Mouse (Mus musculus) lung, embryonic 16.5 days (tissue): ENCODE results near the gene Shld2. TPM values are rescaled to one million over a fixed set of nuclear protein-coding genes. Genes with fewer than 3 reads are reported as not detected.
A peak's percentile ranks its signal among the peaks of the same experiment; 100 is the strongest.

Source experiments
- ATAC-seq: fragments of 200-750 bp; cut with Nextera tagmentation; 2 replicates; pipeline ENCODE4 v1.8.0; 2017; ENCODE audit warnings: low read depth, mild to moderate bottlenecking, moderate library complexity
- H3K27ac ChIP-seq: fragments of 300-500 bp; sonication (generic); 2 replicates; pipeline ENCODE4 v1.5.1; 2014; ENCODE audit warnings: mild to moderate bottlenecking, control low read depth, low read length
- H3K27me3 ChIP-seq: fragments of 300-500 bp; sonication (generic); 2 replicates; pipeline ENCODE4 v1.6.1; 2014; ENCODE audit warnings: low read depth, low read length, mixed read lengths; ENCODE audit not compliant: control insufficient read depth, insufficient read depth
- H3K36me3 ChIP-seq: fragments of 300-500 bp; sonication (generic); 2 replicates; pipeline ENCODE4 v1.6.1; 2014; ENCODE audit warnings: low read length; ENCODE audit not compliant: control insufficient read depth, insufficient read depth
- H3K4me1 ChIP-seq: fragments of 300-500 bp; sonication (generic); replicated peaks from 2 replicates; pipeline ENCODE4 v1.6.1; 2014; ENCODE audit warnings: low read length, mixed read lengths; ENCODE audit not compliant: control insufficient read depth, insufficient read depth
- H3K4me2 ChIP-seq: fragments of 300-500 bp; sonication (generic); 2 replicates; pipeline ENCODE4 v1.6.1; 2014; ENCODE audit warnings: low read depth, low read length, control low read depth
- H3K4me3 ChIP-seq: fragments of 300-500 bp; sonication (generic); 2 replicates; pipeline ENCODE4 v1.5.1; 2014; ENCODE audit warnings: mild to moderate bottlenecking, low read length, control low read depth
- H3K9ac ChIP-seq: fragments of 300-500 bp; sonication (generic); 2 replicates; pipeline ENCODE4 v1.6.1; 2014; ENCODE audit warnings: low read length, control low read depth
- H3K9me3 ChIP-seq: fragments of 300-500 bp; sonication (generic); 2 replicates; pipeline ENCODE4 v1.6.1; 2016; ENCODE audit warnings: low read length; ENCODE audit not compliant: control insufficient read depth
- WGBS: fragments of 180-500 bp; shearing (Covaris S2); extraction: QIAGEN DNeasy Blood & Tissue Kit; methylation state at CpG from one replicate; pipeline ENCODE4 v1.1.7; 2014; 5-methylcytosine and 5-hydroxymethylcytosine counted together
- polyA plus RNA-seq: library from polyadenylated mRNA; unstranded; fragments of >200 nt; fragmentation: Nextera tagmentation; extraction: Ambion mirVana; gene quantifications from 2 replicates; pipeline ENCODE4 v1.2.1, GENCODE M21; 2015

Shld2 gene
- polyA plus RNA-seq, 1 experiment from 2014 or later: 9.9 TPM

GRCm38 (mm10) chr14:34234630-34235380, 75.5 kb downstream of the Shld2 start:
- no peaks in the 10 kb centered on the region for H3K27me3 ChIP-seq
- H3K9me3 ChIP-seq: no peaks in the 10 kb centered on the region
- no peaks in the 10 kb centered on the region for H3K4me1 ChIP-seq
- peak overlapping the region; percentile 25 for H3K4me3 ChIP-seq
- WGBS: 5% methylated on average over 16 of the region's 16 CpGs
- peak; percentile 98 for ATAC-seq
- H3K36me3 ChIP-seq: no peaks in the 10 kb centered on the region
- no peak overlapping the region for H3K27ac ChIP-seq
- H3K4me2 ChIP-seq: peak overlapping the region; percentile 57
- H3K9ac ChIP-seq: peak overlapping the region; percentile 58

DNA sequence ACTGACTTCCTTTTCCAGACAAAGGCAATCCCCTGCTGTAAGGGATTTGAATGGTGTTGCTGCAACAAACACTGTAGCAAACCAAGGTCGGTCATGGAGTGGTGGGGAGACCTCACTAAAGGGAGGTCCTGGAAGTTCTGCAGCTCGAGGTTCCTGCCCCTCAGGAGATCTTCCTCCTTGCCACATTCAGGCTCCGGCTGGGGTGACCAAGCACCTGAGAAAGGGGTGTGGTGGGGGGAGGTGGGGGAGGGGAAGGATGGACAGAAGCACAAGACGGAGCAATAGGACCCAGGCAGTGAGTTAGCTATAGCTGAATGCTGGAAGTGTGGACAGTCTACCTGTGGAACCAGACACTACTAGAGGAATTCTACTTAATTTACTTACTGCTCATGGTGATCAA, 76.4 kb downstream of the Shld2 start:
- H3K4me2 ChIP-seq: no peak overlapping the region
- no peaks in the 10 kb centered on the region for H3K36me3 ChIP-seq
- H3K4me3 ChIP-seq: no peak overlapping the region
- no peaks in the 10 kb centered on the region for H3K4me1 ChIP-seq
- ATAC-seq: no peak
- H3K9me3 ChIP-seq: no peaks in the 10 kb centered on the region
- WGBS: 72% methylated on average over 4 of the region's 4 CpGs
- H3K27ac ChIP-seq: no peak overlapping the region
- H3K9ac ChIP-seq: no peak overlapping the region
- H3K27me3 ChIP-seq: no peaks in the 10 kb centered on the region

DNA sequence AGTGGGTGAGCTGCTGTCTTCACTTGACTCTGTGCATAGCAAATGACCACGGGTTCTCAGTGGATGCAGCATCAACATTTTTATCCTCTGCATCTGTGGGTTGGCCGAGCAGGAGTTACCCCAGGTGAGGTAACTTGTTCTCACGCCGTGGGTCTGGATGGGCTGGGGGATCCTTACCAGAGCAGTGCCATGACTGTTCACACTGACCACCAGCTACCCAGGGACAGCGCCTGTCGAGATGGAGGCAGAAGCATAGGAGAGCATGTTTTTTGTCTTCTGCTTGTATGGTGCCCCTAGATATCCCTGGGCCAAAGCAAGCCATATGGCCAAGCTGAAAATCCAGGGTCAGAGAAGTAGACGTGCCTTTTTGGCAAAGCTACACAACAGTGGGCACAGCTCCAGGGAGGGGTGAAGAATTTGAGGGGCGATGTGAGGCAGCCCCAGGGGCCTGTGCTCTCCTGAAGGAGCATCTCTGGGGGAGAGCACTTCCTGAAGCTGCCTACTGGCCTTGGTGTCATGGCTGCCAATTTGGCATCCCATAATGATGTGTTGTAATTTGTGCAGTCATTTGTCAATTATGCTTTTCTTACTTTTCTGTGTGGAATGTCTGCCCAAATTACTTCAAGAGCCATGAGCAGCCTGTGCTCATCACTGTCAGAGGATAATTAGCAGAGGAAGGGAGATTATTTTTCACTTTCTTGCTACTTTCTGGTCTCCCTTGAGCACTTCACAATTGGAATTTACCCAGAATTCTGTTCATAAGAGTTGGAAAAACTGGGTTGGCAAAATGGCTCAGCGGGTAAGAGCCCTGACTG, 77.2 kb downstream of the Shld2 start:
- H3K4me3 ChIP-seq: no peak overlapping the region
- no peak overlapping the region for H3K27ac ChIP-seq
- H3K4me1 ChIP-seq: no peaks in the 10 kb centered on the region
- no peak overlapping the region for H3K9ac ChIP-seq
- no peaks in the 10 kb centered on the region for H3K36me3 ChIP-seq
- no peak overlapping the region for H3K4me2 ChIP-seq
- H3K9me3 ChIP-seq: no peaks in the 10 kb centered on the region
- ATAC-seq: no peak
- WGBS: 78% methylated on average over 9 of the region's 9 CpGs
- H3K27me3 ChIP-seq: no peaks in the 10 kb centered on the region

DNA sequence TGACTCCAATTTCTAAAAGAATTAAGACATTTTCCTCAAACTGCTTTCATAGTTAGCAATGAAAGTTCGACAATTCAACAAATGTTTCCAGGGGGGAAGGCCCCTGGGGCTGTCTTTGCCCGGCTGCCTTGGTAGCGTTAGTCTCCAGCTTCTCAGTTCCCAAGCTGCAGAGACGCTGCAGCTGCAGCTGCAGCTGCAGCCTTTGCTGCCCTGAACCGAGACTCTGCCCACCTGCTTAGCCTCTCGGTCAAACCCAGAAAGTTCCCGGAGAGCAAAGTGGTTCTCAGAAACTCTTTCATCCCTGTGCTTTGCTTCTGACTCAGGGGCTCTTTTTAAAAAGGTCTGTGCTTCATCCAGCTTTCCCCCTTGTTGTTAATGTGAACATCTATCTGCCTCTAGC, 78.0 kb downstream of the Shld2 start:
- ATAC-seq: no peak
- H3K4me3 ChIP-seq: no peak overlapping the region
- no peak overlapping the region for H3K27ac ChIP-seq
- H3K4me1 ChIP-seq: no peaks in the 10 kb centered on the region
- no peak overlapping the region for H3K9ac ChIP-seq
- H3K9me3 ChIP-seq: no peaks in the 10 kb centered on the region
- no peaks in the 10 kb centered on the region for H3K36me3 ChIP-seq
- no peak overlapping the region for H3K4me2 ChIP-seq
- no peaks in the 10 kb centered on the region for H3K27me3 ChIP-seq
- 63% methylated on average over 7 of the region's 7 CpGs for WGBS

DNA sequence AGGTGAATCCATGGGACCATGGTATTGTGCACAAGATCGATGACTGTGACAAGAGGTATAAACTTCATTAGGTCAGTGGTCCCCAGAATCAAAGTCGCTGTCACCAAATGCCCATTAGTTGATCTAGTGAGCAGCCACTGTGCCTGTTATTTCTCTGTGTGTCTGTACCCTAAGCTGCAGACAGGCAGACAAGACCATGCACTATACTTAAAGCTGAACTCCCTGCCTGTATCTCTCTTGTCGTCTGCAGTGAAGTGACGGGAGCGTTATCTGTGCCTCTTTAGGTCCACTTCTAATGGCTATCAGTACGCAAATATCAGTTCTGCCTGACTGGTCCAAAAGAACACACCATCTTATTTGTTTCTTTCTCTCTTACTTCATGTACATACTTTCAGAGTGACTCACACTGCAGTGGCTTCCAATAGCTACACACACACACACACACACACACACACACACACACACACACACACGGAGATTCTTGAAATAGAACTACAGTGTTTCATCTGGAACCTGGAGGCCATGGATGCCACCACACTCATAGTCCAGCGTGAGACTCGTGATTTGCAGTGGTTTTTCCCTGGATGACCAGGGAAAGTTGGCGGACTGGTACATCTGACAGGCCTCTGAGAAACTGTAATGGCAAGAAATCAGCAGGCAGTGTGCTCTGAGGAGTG, 81.3 kb downstream of the Shld2 start:
- WGBS: 69% methylated on average over 10 of the region's 10 CpGs
- Histone ChIP-seq H3K4me2 (no peak overlapping the region), H3K4me3 (no peak overlapping the region), H3K9ac (no peak overlapping the region), H3K36me3 (no peaks in the 10 kb centered on the region), H3K27ac (no peak overlapping the region), H3K4me1 (no peaks in the 10 kb centered on the region), H3K9me3 (no peaks in the 10 kb centered on the region), H3K27me3 (no peaks in the 10 kb centered on the region)
- ATAC-seq: no peak

- no peaks in the 10 kb centered on the region for H3K4me1 ChIP-seq
- H3K9ac ChIP-seq: no peak overlapping the region
- H3K27me3 ChIP-seq: no peaks in the 10 kb centered on the region
- WGBS: 80% methylated on average over 12 of the region's 12 CpGs
- no peak overlapping the region for H3K4me2 ChIP-seq
- H3K27ac ChIP-seq: no peak overlapping the region
- no peaks in the 10 kb centered on the region for H3K9me3 ChIP-seq
- H3K36me3 ChIP-seq: no peaks in the 10 kb centered on the region
- ATAC-seq: no peak
- no peak overlapping the region for H3K4me3 ChIP-seq
Observed at GRCm38 (mm10) chr14:34227981-34228380, 82.3 kb downstream of the Shld2 start.

DNA sequence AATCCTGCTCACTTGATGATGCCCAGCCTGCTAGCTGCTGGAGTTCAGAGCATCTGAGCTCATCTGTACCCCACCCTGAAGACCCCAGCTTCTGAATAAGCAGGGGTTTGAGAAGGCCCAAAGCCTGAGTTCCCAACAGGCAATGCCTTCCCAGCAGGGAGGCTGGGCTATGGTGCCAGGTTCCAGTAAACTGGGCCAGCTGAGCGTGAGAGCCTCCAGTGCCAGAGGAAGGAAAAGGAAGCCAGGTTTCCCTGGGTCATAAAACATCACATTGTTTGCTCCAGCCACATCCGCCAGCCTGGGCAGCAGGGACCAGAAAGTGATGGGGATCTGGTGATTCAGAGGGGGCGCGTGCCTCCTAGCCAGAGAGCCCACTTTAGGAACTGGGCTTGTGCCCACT, 83.7 kb downstream of the Shld2 start:
- Histone ChIP-seq H3K4me2 (no peak overlapping the region), H3K9ac (no peak overlapping the region), H3K27me3 (no peaks in the 10 kb centered on the region; the same call in 1 of the 2 replicates), H3K36me3 (no peaks in the 10 kb centered on the region), H3K4me1 (no peaks in the 10 kb centered on the region), H3K27ac (no peak overlapping the region), H3K4me3 (no peak overlapping the region), H3K9me3 (no peaks in the 10 kb centered on the region)
- no peak for ATAC-seq
- whole genome bisulfite sequencing: 70% methylated on average over 4 of the region's 4 CpGs

- Histone ChIP-seq H3K9me3 (no peaks in the 10 kb centered on the region), H3K4me2 (no peak overlapping the region), H3K27ac (no peak overlapping the region), H3K36me3 (no peaks in the 10 kb centered on the region), H3K4me3 (no peak overlapping the region), H3K4me1 (no peaks in the 10 kb centered on the region), H3K9ac (no peak overlapping the region), H3K27me3 (peaks cover 1% of the 10 kb centered on the region; the same call in 1 of the 2 replicates)
- 75% methylated on average over 9 of the region's 9 CpGs for WGBS
- no peak for ATAC-seq
Observed at GRCm38 (mm10) chr14:34225986-34226385, 84.3 kb downstream of the Shld2 start.

DNA sequence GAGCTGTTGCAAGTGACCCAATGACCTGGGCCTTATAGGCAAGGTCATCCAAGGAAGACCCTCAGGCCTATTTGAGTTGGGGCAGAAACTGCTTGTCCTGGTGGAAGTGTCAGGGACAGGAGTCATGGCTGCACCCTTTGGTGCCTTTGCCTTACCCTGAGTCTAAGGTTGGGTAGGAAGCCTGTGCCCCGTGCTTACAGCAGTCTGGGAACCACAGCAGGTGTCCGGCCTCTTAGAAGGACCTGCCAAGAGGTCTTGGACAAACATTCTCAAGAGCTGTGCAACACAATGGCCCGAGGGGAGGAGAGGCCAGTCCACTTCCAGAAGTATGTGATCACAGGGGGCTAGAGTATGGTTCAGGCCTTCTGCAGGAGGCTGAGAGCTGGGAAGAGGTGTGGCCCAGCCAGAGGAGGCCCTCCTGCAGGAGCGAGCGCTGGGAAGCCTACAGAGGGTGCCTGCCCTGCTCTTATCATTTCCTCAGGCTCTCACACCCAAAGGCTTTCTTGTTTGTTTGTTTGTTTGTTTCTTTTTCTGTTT, 86.9 kb downstream of the Shld2 start:
- peak; percentile 90 for ATAC-seq
- 47% methylated on average over 5 of the region's 5 CpGs for WGBS
- no peak overlapping the region for H3K4me3 ChIP-seq
- no peak overlapping the region for H3K4me2 ChIP-seq
- H3K27me3 ChIP-seq: peaks cover 19% of the 10 kb centered on the region
- H3K9me3 ChIP-seq: no peaks in the 10 kb centered on the region
- H3K4me1 ChIP-seq: peaks cover 7% of the 10 kb centered on the region; the same call in 1 of the 2 replicates
- H3K27ac ChIP-seq: no peak overlapping the region
- H3K9ac ChIP-seq: no peak overlapping the region
- no peaks in the 10 kb centered on the region for H3K36me3 ChIP-seq
